Mouse (Mus musculus) embryo, embryonic 11 days (tissue): ENCODE results near the gene B3gnt2.
A peak's percentile ranks its signal among the peaks of the same experiment; 100 is the strongest.

Source experiments
- DNase-seq: peaks from one replicate; pipeline ENCODE4 v3.0.0-alpha.2; 2015

B3gnt2 gene

GRCm38 (mm10) chr11:22868582-22868981 is 7.8 kb upstream of the B3gnt2 start:
- DNase-seq = no peak

GRCm38 (mm10) chr11:22867691-22868090 is 6.9 kb upstream of the B3gnt2 start:
- DNase-seq = no peak

- DNase-seq = no peak
Measured at GRCm38 (mm10) chr11:22865635-22866246, 5.0 kb upstream of the B3gnt2 start.

DNA sequence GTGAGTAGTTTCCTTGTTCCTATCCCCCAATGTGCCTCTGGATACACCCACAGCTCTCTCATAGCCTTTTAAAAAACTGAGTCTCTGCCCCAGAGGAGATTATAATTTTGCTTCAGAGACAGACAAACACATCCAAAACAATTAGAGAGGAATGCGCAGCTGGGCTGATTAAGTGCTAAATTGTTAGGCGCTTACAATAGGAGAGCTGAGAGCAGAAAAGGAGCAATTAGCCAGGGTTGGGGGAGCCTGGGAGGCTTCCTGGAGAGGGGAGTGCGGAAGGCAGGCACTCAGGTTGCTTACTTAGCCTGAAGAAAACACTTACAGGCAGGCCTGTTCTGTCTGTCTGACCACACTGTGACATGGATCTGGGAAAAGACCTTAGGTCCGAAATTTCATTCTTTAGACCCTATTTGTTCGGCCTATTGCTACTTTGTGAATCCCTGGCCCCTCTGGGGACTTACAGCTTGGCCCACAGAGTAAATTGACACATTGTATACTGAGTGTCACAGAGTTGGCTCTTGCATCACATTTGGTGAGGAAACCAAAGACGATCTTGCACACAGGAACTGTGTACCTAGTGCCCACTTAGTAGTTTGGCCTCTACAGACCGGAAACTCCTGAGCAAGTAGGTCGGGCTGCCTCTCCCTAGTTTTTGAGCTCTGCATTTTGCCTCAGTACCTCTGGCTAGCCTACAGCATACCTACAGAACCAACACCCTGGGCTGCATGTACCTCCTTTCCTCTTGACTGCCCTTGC is 3.7 kb upstream of the B3gnt2 start:
- no peak for DNase-seq

- no peak for DNase-seq
Measured at GRCm38 (mm10) chr11:22863581-22863980, 2.8 kb upstream of the B3gnt2 start.

- DNase-seq = no peak
Measured at GRCm38 (mm10) chr11:22861315-22861714, 554 bp upstream of the B3gnt2 start.

- DNase-seq = peak; percentile 95
Measured at GRCm38 (mm10) chr11:22859633-22860334, 977 bp downstream of the B3gnt2 start.

GRCm38 (mm10) chr11:22859301-22859632 is 1.5 kb downstream of the B3gnt2 start:
- no peak for DNase-seq

DNA sequence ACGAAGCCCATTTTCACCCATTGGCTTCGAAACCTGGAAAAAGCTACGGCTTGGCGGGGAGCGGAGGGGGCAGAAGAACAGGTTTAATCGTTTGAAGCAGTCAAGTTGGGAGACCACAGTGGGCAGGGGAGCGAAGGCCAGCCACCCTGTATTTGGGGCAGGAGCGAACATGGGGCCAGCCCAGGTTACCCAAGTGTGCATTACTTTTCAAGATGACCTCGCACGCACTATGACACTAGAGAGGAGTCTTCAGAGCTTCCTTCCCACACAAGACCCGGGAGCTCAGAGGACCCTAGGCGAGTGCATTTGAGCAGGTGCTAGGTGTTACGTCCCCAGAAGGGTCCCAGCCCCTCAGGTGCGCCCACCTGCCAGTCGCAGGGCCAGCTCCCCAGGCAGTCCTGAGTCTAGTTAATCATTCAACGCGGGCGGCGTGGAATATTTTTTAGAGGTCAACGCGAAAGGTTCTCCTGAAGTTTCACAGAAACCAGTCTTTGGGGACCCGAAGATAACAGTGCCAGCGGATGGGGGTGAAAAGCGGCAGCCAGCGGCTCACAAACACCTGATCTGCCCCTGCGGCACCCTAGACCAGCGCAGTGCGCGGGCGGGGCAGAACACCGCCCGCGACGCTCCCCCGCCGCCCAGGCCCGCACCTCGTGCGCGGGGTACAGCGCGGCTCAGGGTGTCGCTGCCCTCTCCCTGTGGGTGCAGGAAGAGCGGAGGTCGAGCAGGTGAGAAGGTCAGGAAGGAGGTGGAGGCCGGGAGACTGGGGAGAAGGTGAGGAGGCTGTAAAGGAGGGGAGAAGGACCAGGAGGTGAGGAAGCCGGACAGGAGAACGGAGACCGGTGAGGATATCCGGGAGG is 2.1 kb downstream of the B3gnt2 start:
- peak; percentile 19 for DNase-seq

- DNase-seq = peak; percentile 23
Measured at GRCm38 (mm10) chr11:22857705-22858440, 2.9 kb downstream of the B3gnt2 start.

DNA sequence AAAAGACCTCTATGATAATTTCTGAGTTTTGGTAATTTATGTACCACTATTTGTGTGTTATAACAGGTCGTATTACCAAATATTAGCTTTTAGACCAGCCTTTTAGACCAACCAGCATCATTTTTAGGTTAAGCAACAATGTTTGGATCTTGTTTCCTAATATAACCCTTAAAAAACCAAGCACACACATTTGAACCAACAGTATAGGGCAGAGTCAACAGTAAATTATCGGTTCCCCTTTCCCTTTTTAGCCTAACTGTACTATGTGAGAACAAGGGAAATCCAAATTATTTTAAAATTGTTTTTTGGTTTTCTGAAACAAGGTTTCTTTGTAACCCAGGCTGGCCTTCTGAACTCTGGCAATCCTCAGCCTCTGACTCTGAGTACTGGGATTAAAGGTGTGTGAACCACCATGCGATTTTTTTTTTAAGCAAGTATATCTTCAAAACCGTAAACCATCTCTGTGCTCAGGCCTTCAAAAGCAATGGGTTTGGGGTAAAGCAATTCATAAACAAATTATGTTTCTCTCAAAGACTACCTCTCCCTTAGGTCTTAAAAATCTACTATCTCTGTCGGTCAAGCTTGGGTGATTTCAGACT is 3.6 kb downstream of the B3gnt2 start:
- no peak for DNase-seq

- DNase-seq = no peak
Measured at GRCm38 (mm10) chr11:22856371-22856965, 4.3 kb downstream of the B3gnt2 start.

DNA sequence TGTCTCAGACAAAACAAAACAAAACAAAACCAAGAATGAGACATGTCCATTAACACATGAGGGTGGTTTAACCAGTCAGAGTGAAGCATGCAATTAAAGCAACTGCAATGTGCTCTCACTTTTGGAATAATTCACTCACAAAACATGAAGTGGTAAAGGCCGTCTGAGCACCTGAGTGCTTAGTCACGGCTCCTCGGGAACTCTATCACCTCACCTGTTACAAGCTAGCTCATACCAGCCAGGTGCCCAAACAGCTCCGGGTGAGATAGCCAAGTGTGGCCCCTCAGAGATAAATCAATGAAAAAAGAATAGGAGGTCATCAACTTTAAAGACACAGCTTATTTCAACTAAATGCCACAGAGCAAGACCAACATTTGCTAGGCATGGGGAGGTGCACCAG is 6.2 kb downstream of the B3gnt2 start:
- no peak for DNase-seq

- DNase-seq = no peak
Measured at GRCm38 (mm10) chr11:22853477-22854157, 7.1 kb downstream of the B3gnt2 start.

- no peak for DNase-seq
Measured at GRCm38 (mm10) chr11:22852510-22852909, 8.3 kb downstream of the B3gnt2 start.

DNA sequence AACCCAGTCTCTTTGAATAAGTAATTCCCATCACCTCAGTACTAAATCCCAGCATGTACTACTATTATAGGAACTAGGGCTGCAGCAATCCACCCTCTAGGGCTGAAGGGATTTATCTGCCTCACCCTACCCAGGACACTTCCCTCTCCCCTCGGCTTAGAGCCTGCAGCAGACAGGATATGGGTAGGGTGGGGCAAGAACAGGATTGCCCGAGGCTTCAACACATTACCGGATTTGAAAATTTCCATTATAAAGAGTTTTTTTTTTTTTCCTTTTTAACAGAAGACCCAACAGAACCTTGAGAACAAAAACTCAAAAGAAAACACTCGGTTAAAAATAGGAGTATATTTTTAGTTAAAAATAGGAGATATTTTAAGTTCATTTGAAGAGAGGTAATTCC is 9.3 kb downstream of the B3gnt2 start:
- no peak for DNase-seq

GRCm38 (mm10) chr11:22850077-22850476 is 10.7 kb downstream of the B3gnt2 start:
- no peak for DNase-seq

GRCm38 (mm10) chr11:22848649-22849195 is 12.0 kb downstream of the B3gnt2 start:
- no peak for DNase-seq

DNA sequence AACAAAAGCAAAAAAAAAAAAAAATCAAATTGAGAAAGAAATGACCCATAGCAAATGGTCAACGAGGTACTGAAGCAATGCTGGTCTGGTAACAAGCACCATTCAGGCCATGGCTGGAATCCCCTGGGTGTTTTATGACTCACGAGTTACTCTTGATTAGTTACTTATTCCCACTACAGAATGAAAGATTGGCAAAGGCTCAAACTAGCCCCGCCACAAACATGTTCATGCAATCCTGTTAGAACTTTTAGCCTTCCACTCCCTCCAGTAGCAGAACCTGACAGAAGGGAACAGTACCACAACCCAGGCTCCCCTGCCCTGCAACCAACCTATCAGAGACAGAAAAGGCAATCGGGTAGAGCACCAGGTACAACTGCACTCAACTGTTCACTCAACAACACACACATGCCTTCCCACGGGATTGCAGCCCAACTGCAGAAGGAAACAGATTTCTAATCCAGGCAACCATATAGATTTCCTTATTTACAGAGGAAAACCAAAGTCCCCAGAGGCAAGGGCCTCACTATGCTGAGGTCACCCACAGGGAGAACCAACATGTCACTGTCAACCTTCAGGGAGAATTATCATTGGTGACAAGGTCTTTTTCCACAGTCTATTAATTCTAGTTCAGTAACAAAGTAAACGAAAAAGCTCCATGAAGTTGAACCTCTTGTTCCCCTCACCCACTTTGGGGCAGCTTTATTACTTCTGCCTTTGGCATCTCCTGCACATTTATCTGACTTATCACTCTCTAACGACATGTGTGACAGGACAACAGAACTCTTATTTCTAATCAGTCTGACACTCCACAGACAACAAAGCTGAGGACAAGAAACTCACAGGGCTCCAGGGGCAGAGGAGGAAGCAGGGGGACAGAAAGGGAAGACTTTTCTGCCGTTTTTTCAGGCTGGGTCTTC is 12.8 kb downstream of the B3gnt2 start:
- DNase-seq = no peak
